Mouse (Mus musculus): ENCODE data around the gene Wipi2. TPM values are rescaled to one million over a fixed set of nuclear protein-coding genes. Genes with fewer than 3 reads are reported as not detected.

The Wipi2 gene
- polyA plus RNA-seq, 1 experiment from 2014 or later, result 18.6 TPM

GRCm38 (mm10) chr5:142610362-142610761 lies 17.1 kb upstream of the Wipi2 start:
- Histone ChIP-seq H3K9ac (replicated peaks) (no peak overlapping the region), H3K4me1 (ENCODE audit: insufficient read depth) (peaks cover 6% of the 10 kb centered on the region), H3K9me3 (ENCODE audit: low read length) (no peaks in the 10 kb centered on the region), H3K4me2 (ENCODE audit: low read depth, low read length) (no peak overlapping the region), H3K36me3 (replicated peaks; ENCODE audit: insufficient read depth, low read length) (no peaks in the 10 kb centered on the region), H3K27ac (ENCODE audit: low read depth) (no peak overlapping the region), H3K4me3 (ENCODE audit: low read depth, low read length) (no peak overlapping the region), H3K27me3 (ENCODE audit: insufficient read depth, low read length) (peaks cover 16% of the 10 kb centered on the region; the same call in 1 of the 2 replicates)
- 72% methylated on average over 4 of the region's 4 CpGs for WGBS (ENCODE audit: insufficient replicate concordance)
- ATAC-seq (no peak), DNase-seq (no peak)
- TF ChIP-seq CTCF (IDR thresholded peaks at IDR 0.05; ENCODE audit: low read depth) (no peak), EP300 (IDR thresholded peaks at IDR 0.05; ENCODE audit: low read depth) (no peak)

GRCm38 (mm10) chr5:142614513-142614912 lies 13.0 kb upstream of the Wipi2 start:
- Histone ChIP-seq H3K9ac (replicated peaks) (no peak overlapping the region), H3K27ac (ENCODE audit: low read depth) (no peak overlapping the region), H3K4me3 (ENCODE audit: low read depth, low read length) (no peak overlapping the region), H3K9me3 (ENCODE audit: low read length) (no peaks in the 10 kb centered on the region), H3K4me1 (ENCODE audit: insufficient read depth) (no peaks in the 10 kb centered on the region), H3K27me3 (ENCODE audit: insufficient read depth, low read length) (peaks cover 3% of the 10 kb centered on the region; the same call in 1 of the 2 replicates), H3K36me3 (replicated peaks; ENCODE audit: insufficient read depth, low read length) (no peaks in the 10 kb centered on the region), H3K4me2 (ENCODE audit: low read depth, low read length) (no peak overlapping the region)
- DNase-seq, result no peak
- 44% methylated on average over 3 of the region's 3 CpGs for WGBS (ENCODE audit: insufficient replicate concordance)
- peak; percentile 71; the same call in 1 of the 2 replicates for ATAC-seq
- TF ChIP-seq EP300 (IDR thresholded peaks at IDR 0.05; ENCODE audit: low read depth) (no peak), CTCF (IDR thresholded peaks at IDR 0.05; ENCODE audit: low read depth) (no peak)

GRCm38 (mm10) chr5:142615638-142616037 lies 11.9 kb upstream of the Wipi2 start:
- 65% methylated on average over 4 of the region's 4 CpGs for WGBS (ENCODE audit: insufficient replicate concordance)
- H3K4me2 ChIP-seq (ENCODE audit: low read depth, low read length), result no peak overlapping the region
- ATAC-seq (no peak), DNase-seq (no peak)
- H3K27me3 ChIP-seq (ENCODE audit: insufficient read depth, low read length), result no peaks in the 10 kb centered on the region
- no peaks in the 10 kb centered on the region for H3K4me1 ChIP-seq (ENCODE audit: insufficient read depth)
- no peak overlapping the region for H3K4me3 ChIP-seq (ENCODE audit: low read depth, low read length)
- no peak overlapping the region for H3K9ac ChIP-seq (replicated peaks)
- H3K9me3 ChIP-seq (ENCODE audit: low read length), result no peaks in the 10 kb centered on the region
- no peaks in the 10 kb centered on the region for H3K36me3 ChIP-seq (replicated peaks; ENCODE audit: insufficient read depth, low read length)
- no peak overlapping the region for H3K27ac ChIP-seq (ENCODE audit: low read depth)
- TF ChIP-seq CTCF (IDR thresholded peaks at IDR 0.05; ENCODE audit: low read depth) (no peak), EP300 (IDR thresholded peaks at IDR 0.05; ENCODE audit: low read depth) (no peak)

DNA sequence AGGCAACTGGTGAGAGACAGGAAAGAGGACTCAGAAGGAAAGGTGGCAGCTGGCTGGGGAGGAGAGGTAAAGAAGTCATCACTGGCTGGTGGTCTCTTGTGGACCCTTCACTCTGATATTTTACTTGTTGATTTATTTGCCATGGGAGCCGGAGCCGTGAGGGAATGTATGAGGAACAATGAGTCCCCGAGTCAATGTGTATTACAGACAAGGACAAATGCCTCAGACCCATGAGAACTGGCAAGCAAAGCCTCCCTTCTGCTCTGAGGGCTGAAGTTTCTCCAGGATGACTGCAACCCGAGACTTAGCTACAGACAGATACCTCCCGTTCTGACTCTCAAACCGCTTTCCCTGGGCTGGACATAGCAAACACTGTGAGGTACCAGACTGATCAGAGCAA lies 11.2 kb upstream of the Wipi2 start:
- H3K9me3 ChIP-seq (ENCODE audit: low read length), result no peaks in the 10 kb centered on the region
- H3K27ac ChIP-seq (ENCODE audit: low read depth), result no peak overlapping the region
- no peak overlapping the region for H3K4me2 ChIP-seq (ENCODE audit: low read depth, low read length)
- DNase-seq (no peak), ATAC-seq (no peak)
- 38% methylated on average over 6 of the region's 6 CpGs for WGBS (ENCODE audit: insufficient replicate concordance)
- H3K9ac ChIP-seq (replicated peaks), result no peak overlapping the region
- no peaks in the 10 kb centered on the region for H3K36me3 ChIP-seq (replicated peaks; ENCODE audit: insufficient read depth, low read length)
- H3K27me3 ChIP-seq (ENCODE audit: insufficient read depth, low read length), result no peaks in the 10 kb centered on the region
- no peaks in the 10 kb centered on the region for H3K4me1 ChIP-seq (ENCODE audit: insufficient read depth)
- no peak overlapping the region for H3K4me3 ChIP-seq (ENCODE audit: low read depth, low read length)
- TF ChIP-seq EP300 (IDR thresholded peaks at IDR 0.05; ENCODE audit: low read depth) (no peak), CTCF (IDR thresholded peaks at IDR 0.05; ENCODE audit: low read depth) (no peak)

DNA sequence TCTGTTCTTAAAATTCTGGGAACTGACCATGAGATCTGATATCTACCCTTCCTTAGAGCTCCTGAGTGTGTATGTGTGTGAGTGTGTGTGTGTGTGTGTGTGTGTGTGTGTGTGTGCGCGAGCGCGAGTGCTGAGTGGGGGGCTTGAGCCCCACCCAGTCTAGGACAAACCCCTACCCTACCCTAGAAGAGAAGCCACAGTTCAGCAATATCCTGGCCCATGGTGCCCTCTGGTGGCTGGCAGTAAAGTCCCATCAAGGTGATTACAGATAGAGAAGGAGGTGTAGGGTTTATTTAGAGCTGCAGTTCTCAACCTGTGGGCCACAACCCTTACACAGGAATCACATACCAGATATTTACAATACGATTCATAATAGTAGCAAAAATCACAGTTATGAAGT lies 7.6 kb upstream of the Wipi2 start:
- H3K4me1 ChIP-seq (ENCODE audit: insufficient read depth), result no peaks in the 10 kb centered on the region
- no peak overlapping the region for H3K27ac ChIP-seq (ENCODE audit: low read depth)
- no peaks in the 10 kb centered on the region for H3K36me3 ChIP-seq (replicated peaks; ENCODE audit: insufficient read depth, low read length)
- ATAC-seq, result no peak
- no peak overlapping the region for H3K4me3 ChIP-seq (ENCODE audit: low read depth, low read length)
- H3K4me2 ChIP-seq (ENCODE audit: low read depth, low read length), result no peak overlapping the region
- 18% methylated on average over 5 of the region's 5 CpGs for WGBS (ENCODE audit: insufficient replicate concordance)
- no peak overlapping the region for H3K9ac ChIP-seq (replicated peaks)
- no peaks in the 10 kb centered on the region for H3K9me3 ChIP-seq (ENCODE audit: low read length)
- DNase-seq, result peak; percentile 65
- TF ChIP-seq EP300 (IDR thresholded peaks at IDR 0.05; ENCODE audit: low read depth), result no peak
- TF ChIP-seq CTCF (IDR thresholded peaks at IDR 0.05; ENCODE audit: low read depth), result peak; percentile 80
- H3K27me3 ChIP-seq (ENCODE audit: insufficient read depth, low read length), result no peaks in the 10 kb centered on the region

- 58% methylated on average over 2 of the region's 2 CpGs for WGBS (ENCODE audit: insufficient replicate concordance)
- no peak overlapping the region for H3K4me2 ChIP-seq (ENCODE audit: low read depth, low read length)
- no peak overlapping the region for H3K9ac ChIP-seq (replicated peaks)
- no peak overlapping the region for H3K4me3 ChIP-seq (ENCODE audit: low read depth, low read length)
- no peaks in the 10 kb centered on the region for H3K36me3 ChIP-seq (replicated peaks; ENCODE audit: insufficient read depth, low read length)
- no peak; the same call in 1 of the 2 replicates for ATAC-seq
- H3K9me3 ChIP-seq (ENCODE audit: low read length), result no peaks in the 10 kb centered on the region
- H3K4me1 ChIP-seq (ENCODE audit: insufficient read depth), result no peaks in the 10 kb centered on the region
- H3K27me3 ChIP-seq (ENCODE audit: insufficient read depth, low read length), result no peaks in the 10 kb centered on the region
- DNase-seq, result no peak
- no peak for TF ChIP-seq CTCF (IDR thresholded peaks at IDR 0.05; ENCODE audit: low read depth)
- no peak for TF ChIP-seq EP300 (IDR thresholded peaks at IDR 0.05; ENCODE audit: low read depth)
- H3K27ac ChIP-seq (ENCODE audit: low read depth), result no peak overlapping the region
Observed at GRCm38 (mm10) chr5:142621421-142621820, 6.1 kb upstream of the Wipi2 start.

- Histone ChIP-seq H3K4me2 (ENCODE audit: low read depth, low read length) (no peak overlapping the region), H3K4me3 (ENCODE audit: low read depth, low read length) (no peak overlapping the region), H3K27me3 (ENCODE audit: insufficient read depth, low read length) (no peaks in the 10 kb centered on the region), H3K27ac (ENCODE audit: low read depth) (no peak overlapping the region), H3K4me1 (ENCODE audit: insufficient read depth) (no peaks in the 10 kb centered on the region), H3K9ac (replicated peaks) (no peak overlapping the region), H3K36me3 (replicated peaks; ENCODE audit: insufficient read depth, low read length) (no peaks in the 10 kb centered on the region), H3K9me3 (ENCODE audit: low read length) (no peaks in the 10 kb centered on the region)
- WGBS (ENCODE audit: insufficient replicate concordance), result 37% methylated on average over 1 of the region's 1 CpGs
- TF ChIP-seq CTCF (IDR thresholded peaks at IDR 0.05; ENCODE audit: low read depth) (no peak), EP300 (IDR thresholded peaks at IDR 0.05; ENCODE audit: low read depth) (no peak)
- ATAC-seq (no peak), DNase-seq (no peak)
Observed at GRCm38 (mm10) chr5:142622134-142622533, 5.4 kb upstream of the Wipi2 start.

Data from liver, postnatal 0 days (tissue).